Comparison of ENCODE assay signal across 7 mouse cellular contexts in the genomic region with DNA sequence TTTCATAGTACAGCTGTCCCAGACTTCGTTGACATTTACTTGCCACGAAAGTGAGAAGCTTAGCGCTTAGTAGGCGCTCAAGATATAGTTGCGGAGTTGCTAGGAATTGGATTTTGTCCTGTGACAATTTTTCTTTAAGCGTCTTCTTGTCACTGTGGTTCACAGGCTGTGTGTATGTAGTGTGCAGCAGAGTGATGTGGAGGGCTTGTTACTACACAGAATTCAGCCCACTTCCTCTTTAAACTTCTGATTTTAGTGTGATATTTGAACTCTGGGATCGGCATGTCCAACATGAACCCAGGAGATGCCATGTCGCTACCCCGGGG. TPM values are rescaled to one million over a fixed set of nuclear protein-coding genes. Genes with fewer than 3 reads are reported as not detected.
A peak's percentile ranks its signal among the peaks of the same experiment; 100 is the strongest.
DNase-seq lines count a peak whose midpoint lies in the region; ATAC-seq and TF ChIP-seq lines count a peak whose summit lies in the region.

No protein-coding gene starts in this region.

- no peaks in the 10 kb centered on the region for H3K9me3 ChIP-seq in lung, embryonic 16.5 days (ENCODE audit: control insufficient read depth, low read length)
- no peaks in the 10 kb centered on the region for H3K9me3 ChIP-seq in limb, embryonic 15.5 days
- H3K9me3 ChIP-seq in stomach, embryonic 15.5 days, result no peaks in the 10 kb centered on the region

- no peak for DNase-seq in lung, postnatal 4 days
- DNase-seq in adrenal gland, adult 18-20 months (ENCODE audit: low spot score in 2 of 2), result no peak
- no peak for DNase-seq in thymus, postnatal 14 days

- no peak for TF ChIP-seq POLR2A in embryonic fibroblast, embryonic 13.5 days (IDR thresholded peaks at IDR 0.05; ENCODE audit: low read depth, low read length)

- no peaks in the 10 kb centered on the region; the same call in 1 of the 2 replicates for H3K4me1 ChIP-seq in lung, embryonic 16.5 days (replicated peaks; ENCODE audit: control insufficient read depth, insufficient read depth, low read length)
- H3K4me1 ChIP-seq in embryonic fibroblast, embryonic 13.5 days (ENCODE audit: control insufficient read depth, insufficient read depth, low read length), result no peaks in the 10 kb centered on the region
- H3K4me1 ChIP-seq in limb, embryonic 15.5 days, result 0 out of 2 replicates have a peak, but pooled peaks cover 5% of the 10 kb centered on the region
- H3K4me1 ChIP-seq in stomach, embryonic 15.5 days, result no peaks in the 10 kb centered on the region

- no peak overlapping the region for H3K27ac ChIP-seq in lung, embryonic 16.5 days (ENCODE audit: low read length)
- no peak overlapping the region for H3K27ac ChIP-seq in embryonic fibroblast, embryonic 13.5 days (ENCODE audit: insufficient read depth, low read length)
- H3K27ac ChIP-seq in limb, embryonic 15.5 days, result no peak overlapping the region
- H3K27ac ChIP-seq in stomach, embryonic 15.5 days, result no peak overlapping the region

- 40% methylated on average over 9 of the region's 9 CpGs for WGBS in lung, embryonic 16.5 days
- WGBS in limb, embryonic 15.5 days, result 48% methylated on average over 9 of the region's 9 CpGs
- 47% methylated on average over 9 of the region's 9 CpGs for WGBS in stomach, embryonic 15.5 days

- H3K4me3 ChIP-seq in lung, embryonic 16.5 days (ENCODE audit: low read length), result peak overlapping the region; percentile 82
- peak overlapping the region; percentile 69 for H3K4me3 ChIP-seq in embryonic fibroblast, embryonic 13.5 days (ENCODE audit: insufficient read depth, low read length)
- peak overlapping the region; percentile 85 for H3K4me3 ChIP-seq in limb, embryonic 15.5 days
- H3K4me3 ChIP-seq in stomach, embryonic 15.5 days (replicated peaks), result peak overlapping the region; percentile 68

- H3K27me3 ChIP-seq in lung, embryonic 16.5 days (ENCODE audit: control insufficient read depth, insufficient read depth, low read depth, low read length), result no peaks in the 10 kb centered on the region
- no peaks in the 10 kb centered on the region for H3K27me3 ChIP-seq in limb, embryonic 15.5 days
- no peaks in the 10 kb centered on the region for H3K27me3 ChIP-seq in stomach, embryonic 15.5 days (replicated peaks)

- H3K36me3 ChIP-seq in lung, embryonic 16.5 days (ENCODE audit: control insufficient read depth, insufficient read depth, low read length), result no peaks in the 10 kb centered on the region
- no peaks in the 10 kb centered on the region for H3K36me3 ChIP-seq in limb, embryonic 15.5 days
- H3K36me3 ChIP-seq in stomach, embryonic 15.5 days, result no peaks in the 10 kb centered on the region

- H3K4me2 ChIP-seq in lung, embryonic 16.5 days (ENCODE audit: low read depth, low read length), result peak overlapping the region; percentile 78
- peak overlapping the region; percentile 82 for H3K4me2 ChIP-seq in limb, embryonic 15.5 days
- peak overlapping the region; percentile 88 for H3K4me2 ChIP-seq in stomach, embryonic 15.5 days

- no peak for TF ChIP-seq CTCF in embryonic fibroblast, embryonic 13.5 days (IDR thresholded peaks at IDR 0.05; ENCODE audit: borderline replicate concordance, insufficient read depth, low read length)

- ATAC-seq in lung, embryonic 16.5 days (ENCODE audit: low read depth), result no peak; the same call in 1 of the 2 replicates
- ATAC-seq in limb, embryonic 15.5 days (ENCODE audit: insufficient number of reproducible peaks, low FRiP score, low TSS enrichment, low read depth), result no peak
- ATAC-seq in stomach, embryonic 15.5 days (ENCODE audit: insufficient read depth, low FRiP score, low read depth), result no peak

- H3K9ac ChIP-seq in lung, embryonic 16.5 days (ENCODE audit: low read length), result peak overlapping the region; percentile 80
- H3K9ac ChIP-seq in limb, embryonic 15.5 days, result peak overlapping the region; percentile 63
- peak overlapping the region; percentile 73 for H3K9ac ChIP-seq in stomach, embryonic 15.5 days

RNA-seq across cellular contexts. Expression of gene Adck1, which starts 0.7 kb away (rescaled TPM):
- polyA plus RNA-seq in lung, embryonic 16.5 days (2015; fragmentation: Nextera tagmentation; extraction: Ambion mirVana), result 16.2 and 17.1 TPM in 2 replicates
- polyA plus RNA-seq in embryonic fibroblast, embryonic 13.5 days (2011; ENCODE audit: insufficient read length, low read depth, missing spikeins), result 8.7 and 10.7 TPM in 2 replicates
- 18.7 TPM in 2 replicates for polyA plus RNA-seq in limb, embryonic 15.5 days (2015; fragmentation: Nextera tagmentation; extraction: Ambion mirVana)
- polyA plus RNA-seq in stomach, embryonic 15.5 days (2015; fragmentation: Nextera tagmentation; extraction: Ambion mirVana), result 15.0 and 16.0 TPM in 2 replicates
- 10 to 100 TPM; 18.7 to 19.1 TPM for total RNA-seq in adrenal gland, adult 18-20 months (2021)

RNA-seq across cellular contexts. Expression of gene Gm5039, which starts 37.3 kb away (rescaled TPM):
- polyA plus RNA-seq in lung, embryonic 16.5 days (2015; fragmentation: Nextera tagmentation; extraction: Ambion mirVana), result not detected in 2 replicates
- not detected in 2 replicates for polyA plus RNA-seq in embryonic fibroblast, embryonic 13.5 days (2011; ENCODE audit: insufficient read length, low read depth, missing spikeins)
- polyA plus RNA-seq in limb, embryonic 15.5 days (2015; fragmentation: Nextera tagmentation; extraction: Ambion mirVana), result not detected in 2 replicates
- polyA plus RNA-seq in stomach, embryonic 15.5 days (2015; fragmentation: Nextera tagmentation; extraction: Ambion mirVana), result not detected in 2 replicates
- total RNA-seq in adrenal gland, adult 18-20 months (2021), result not detected
